Mouse (Mus musculus): ENCODE results near the gene Edrf1.
"Not testable (repeated sequence)": the region's sequence is repeated elsewhere in the genome, so short reads cannot be mapped to it uniquely, and the experiment has no call there.

The Edrf1 gene

DNA sequence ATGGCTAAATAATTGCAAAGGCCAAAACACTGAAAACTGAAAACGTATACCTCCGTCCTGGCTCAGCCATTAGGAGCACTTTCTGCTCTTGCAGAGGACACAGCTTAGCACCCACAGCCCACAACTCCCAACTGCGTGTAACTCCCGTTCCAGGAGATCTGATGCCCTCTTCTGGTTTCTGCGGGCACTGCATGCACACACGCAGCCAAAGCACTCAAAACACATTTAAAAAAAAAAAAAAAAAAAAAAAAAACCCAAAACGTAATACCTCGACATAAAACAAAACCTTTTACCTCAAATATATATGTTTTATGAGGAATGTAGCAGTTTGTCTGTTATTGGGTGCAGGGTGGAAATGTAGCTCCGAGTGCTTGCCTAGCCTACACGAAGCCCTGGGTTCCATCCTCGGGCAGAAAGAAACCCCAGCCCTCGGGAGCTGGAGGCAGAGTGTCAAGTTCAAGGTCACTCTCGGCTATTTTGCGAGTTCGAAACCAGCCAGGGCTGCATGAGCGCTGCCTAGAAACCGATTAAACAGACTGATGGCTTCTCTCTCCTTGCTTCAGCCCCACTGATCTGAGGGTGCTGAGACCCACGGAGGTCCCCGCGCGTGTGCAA, 498 bp upstream of the Edrf1 start:
- in situ Hi-C loops (cut with MboI, MseI), result loop anchor here (5.0 to 25.0 kb wide), 4 partner anchors 70 to 775 kb away; partner anchors contain the start of genes Abraxas2 (in 1 of the 2), Bccip (in 1 of the 2) and Eef1akmt2 (in 1 of the 2)

DNA sequence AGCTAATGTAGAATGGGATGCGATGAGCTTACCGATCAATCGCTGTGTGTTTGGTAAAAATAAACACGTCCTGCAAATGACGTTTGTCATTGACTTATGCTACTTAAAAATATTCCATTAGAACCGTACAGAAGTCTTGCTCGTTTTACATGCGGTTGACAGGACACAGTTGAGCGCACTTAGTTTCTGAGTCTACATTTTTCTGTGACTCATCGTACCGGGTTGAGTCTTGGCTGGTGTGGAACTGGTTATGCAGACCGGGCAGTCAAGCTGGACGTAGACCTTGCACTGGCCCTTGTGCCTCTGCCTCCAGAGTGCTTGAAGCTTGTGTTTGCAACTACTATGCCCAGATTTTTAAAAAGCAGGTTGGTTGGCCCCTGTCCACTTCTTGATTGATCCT, 963 bp downstream of the Edrf1 start:
- in situ Hi-C loops (cut with MboI, MseI), result loop anchor here (5.0 to 25.0 kb wide), 4 partner anchors 69 to 776 kb away; partner anchors contain the start of genes Abraxas2 (in 1 of the 2), Bccip (in 1 of the 2) and Eef1akmt2 (in 1 of the 2)

DNA sequence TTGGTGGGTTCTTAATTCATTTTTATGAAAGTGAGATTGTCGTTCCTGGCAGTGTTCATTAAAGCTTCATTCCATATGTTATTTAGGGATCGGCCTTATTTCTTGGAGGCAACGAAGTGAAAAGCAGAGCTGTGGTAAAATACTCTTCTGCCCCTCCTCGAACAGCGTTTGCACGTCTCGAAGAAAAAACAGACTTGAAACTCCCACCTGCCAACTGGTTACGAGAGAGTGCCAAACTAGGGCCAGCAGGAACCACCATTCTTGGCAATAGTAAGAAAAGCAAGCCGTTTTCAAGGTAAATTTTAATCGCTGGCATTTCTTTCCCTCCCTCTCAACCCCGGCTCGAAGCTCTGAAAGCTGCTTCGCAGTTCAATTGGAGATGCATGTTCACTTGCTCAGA, 1.5 kb downstream of the Edrf1 start:
- in situ Hi-C loops (cut with MboI, MseI), result loop anchor here (5.0 to 25.0 kb wide), 4 partner anchors 68 to 777 kb away; partner anchors contain the start of genes Abraxas2 (in 1 of the 2), Bccip (in 1 of the 2) and Eef1akmt2 (in 1 of the 2)

DNA sequence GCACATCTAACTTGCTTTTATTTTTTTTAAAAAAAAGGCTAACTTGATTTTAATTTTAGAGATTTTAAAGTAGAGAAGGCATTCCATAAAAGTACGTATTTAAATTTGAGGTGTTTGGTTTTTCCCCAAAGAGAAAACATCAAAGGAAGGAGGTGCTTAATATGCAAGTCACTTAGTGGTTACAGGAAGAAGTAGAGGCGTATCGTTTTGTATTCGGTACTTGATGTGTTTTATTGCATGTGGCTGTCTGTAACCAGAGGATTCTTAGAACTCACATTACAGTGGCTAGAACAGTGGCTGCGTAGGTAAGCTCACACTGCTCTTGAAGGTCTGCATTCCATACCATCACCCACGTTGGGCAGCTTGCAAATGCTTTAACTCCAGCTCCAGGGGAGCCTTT, 8.4 kb downstream of the Edrf1 start:
- in situ Hi-C loops (cut with MboI, MseI), result loop anchor here in 1 of 2 experiments (25.0 kb wide), 1 partner anchor 783 kb away; the partner anchor contains the start of genes Abraxas2 and Eef1akmt2

DNA sequence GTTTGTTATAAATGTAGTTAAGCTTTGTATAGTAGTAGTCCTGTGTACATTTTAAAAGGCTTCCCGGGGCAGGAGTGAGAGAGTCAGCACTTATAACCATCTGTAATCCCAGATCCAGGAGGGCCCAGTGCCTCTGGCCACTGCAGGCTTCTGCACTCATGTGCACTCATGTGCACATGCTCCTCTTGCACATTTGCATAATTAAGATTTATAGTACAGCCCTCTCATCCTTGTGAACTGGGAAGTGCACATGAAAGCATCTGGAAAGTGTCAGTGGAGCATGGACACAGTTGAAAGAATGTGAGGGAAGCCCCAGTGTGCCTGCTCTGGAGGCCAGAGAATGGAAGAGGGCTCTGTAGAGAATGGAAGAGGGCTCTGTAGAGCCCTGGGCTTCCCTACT, 25.1 kb downstream of the Edrf1 start:
- in situ Hi-C loops (cut with MboI, MseI), result no loop called here

DNA sequence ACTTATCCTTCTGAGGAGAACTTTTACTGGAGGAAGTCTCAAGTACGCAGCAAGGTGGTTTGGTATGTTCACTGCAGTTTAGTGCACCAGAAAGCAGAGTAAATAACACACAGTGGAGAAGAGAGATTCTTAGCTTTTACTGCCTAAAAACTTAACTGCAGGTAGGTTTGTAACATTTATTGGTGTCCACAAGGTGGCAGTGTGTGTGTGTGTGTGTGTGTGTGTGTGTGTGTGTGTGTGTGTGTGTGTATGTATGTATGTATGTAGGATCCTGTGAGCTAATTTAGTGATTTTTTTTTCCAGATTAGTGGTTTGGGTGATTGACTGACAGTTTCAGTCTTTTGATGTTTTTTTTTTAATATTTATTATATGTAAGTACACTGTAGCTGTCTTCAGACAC, 31.7 kb downstream of the Edrf1 start:
- in situ Hi-C loops (cut with MboI, MseI), result no loop called here

DNA sequence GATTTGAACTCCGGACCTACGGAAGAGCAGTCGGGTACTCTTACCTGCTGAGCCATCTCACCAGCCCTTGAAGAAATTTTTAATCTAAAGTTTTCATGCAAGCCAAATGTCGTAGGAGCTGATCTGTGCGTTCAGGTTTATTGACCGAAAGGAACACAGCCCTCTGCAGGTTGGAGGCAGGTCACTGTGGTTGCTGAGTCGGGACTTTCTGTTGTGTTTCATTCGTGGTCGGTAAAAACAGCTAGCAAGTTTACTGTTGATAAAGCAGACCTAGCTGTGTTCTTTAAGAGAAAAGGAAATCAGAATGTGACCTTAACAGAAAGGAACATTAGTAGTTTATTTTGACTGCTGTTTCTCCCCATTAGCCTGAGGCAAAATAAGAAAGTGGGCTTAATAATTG, 32.6 kb downstream of the Edrf1 start:
- in situ Hi-C loops (cut with MboI, MseI), result no loop called here

DNA sequence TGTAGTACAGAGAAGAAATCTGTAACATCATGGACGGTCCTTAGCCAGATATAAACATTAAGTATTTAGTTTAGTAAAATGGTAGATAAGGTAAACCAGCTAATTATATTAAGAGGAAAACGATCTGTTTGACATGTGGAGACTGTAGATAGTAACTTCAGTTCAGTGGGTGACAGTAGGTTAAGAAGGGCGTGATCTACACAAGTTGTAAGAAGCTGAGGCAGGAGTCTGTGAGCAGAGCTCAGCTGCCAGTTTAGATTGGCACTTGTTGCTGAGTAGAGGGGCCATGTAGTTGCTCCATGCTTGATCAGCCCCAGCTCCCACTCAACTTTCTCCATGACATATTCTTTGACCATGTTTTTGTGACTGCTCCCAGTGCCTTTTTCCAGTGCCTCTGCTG, 33.5 kb downstream of the Edrf1 start:
- in situ Hi-C loops (cut with MboI, MseI), result no loop called here

DNA sequence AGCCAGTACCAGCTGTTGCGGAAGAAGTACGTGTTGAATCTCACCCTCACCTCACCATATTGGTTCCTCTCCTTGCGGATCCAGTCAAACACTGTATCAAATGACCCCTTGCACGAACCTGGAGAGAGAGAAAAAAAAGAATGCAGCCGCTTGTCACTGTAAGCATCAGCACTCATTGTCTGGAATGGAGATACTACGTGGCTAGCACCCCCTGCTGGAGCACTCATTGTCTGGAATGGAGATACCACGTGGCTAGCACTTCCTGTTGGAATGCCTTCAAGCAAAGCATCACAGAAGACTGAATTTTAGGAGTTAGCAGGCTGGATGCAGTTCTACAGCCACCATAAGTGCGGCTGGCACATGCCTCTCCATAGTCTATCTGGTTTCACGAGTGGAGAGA, 38.7 kb downstream of the Edrf1 start:
- in situ Hi-C loops (cut with MboI, MseI), result no loop called here

DNA sequence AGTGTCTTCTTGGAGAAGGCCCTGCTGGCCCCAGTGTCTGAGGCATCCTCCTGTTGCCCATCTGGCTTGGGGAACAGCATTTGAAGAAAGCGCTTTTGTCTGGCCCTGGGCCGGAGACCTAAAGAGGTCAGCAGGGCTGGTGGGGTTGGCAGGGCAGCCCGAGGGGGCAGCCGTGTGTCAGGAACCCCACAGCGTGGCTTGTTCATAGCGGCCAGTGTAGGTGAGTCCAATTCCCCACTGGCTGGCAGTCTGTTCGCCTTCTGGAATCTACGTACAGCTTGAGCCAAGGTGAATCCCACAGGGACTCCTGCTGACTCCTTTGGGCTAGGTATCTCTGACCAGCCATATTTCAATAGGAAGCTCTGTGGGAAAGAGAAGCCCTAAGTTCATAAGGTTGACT, 41.4 kb downstream of the Edrf1 start:
- in situ Hi-C loops (cut with MboI, MseI), result no loop called here

DNA sequence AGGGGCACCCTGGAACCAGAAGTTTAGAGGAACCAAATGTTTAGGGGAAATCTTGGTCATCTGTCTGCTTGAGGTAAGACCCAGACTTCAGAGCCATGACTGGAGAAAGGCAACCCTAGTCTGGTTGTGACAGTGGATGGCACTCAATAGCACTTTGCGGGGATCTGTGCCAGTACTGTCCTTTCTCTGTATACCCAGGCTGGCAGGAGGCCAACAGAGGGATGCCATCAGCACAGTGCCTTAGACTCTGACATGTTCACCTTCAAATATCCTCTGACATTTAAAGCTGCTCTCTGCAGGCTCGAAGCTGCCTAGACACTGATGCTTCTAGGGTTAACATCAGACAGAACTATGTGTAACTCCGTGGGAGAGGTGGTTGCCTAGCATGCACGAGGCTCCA, 42.1 kb downstream of the Edrf1 start:
- in situ Hi-C loops (cut with MboI, MseI), result no loop called here

DNA sequence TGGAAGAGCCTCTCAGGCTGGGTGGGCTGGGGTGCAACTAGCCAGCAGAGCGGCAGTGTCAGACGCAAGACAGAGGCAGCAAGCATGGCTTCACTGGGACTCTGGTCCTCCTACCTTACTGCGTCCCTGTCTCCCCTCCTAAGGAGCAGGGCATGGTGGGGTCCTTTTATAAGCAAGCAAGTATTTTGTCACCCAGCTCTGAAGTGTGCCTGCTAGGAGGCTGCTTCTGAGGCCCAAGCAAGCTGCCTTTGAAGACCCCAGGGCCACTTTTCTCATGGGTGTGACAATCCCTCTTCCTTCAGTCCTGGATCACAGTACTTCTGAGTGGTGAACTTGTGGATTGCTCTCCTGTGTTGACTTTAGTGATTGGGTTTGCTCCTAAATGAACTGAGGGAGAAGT, 42.6 kb downstream of the Edrf1 start, which contains the start of gene Mmp21:
Gene Mmp21, minus strand, starts transcription at position 101 of the 400 bp plus-strand sequence.
- in situ Hi-C loops (cut with MboI, MseI), result no loop called here

DNA sequence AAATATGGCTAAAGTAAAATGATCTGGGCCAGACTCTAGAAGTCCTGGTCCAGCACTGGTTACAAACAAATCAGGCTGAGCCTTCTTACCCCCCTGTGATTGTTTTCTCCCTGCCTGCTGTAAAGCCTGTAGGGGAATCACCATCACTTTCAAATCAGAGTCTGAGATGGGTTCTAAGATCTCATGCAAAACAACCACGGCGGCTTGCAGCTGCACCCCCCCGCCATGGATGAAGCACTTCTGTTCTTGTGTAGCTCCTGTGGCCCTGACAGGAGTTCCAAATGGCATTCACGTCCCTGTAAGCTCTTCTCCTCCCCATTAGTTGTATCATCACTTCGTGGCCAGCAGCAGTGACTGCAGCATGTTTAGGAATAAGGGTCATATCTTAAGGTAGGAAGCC, 46.3 kb downstream of the Edrf1 start:
- in situ Hi-C loops (cut with MboI, MseI), result no loop called here

DNA sequence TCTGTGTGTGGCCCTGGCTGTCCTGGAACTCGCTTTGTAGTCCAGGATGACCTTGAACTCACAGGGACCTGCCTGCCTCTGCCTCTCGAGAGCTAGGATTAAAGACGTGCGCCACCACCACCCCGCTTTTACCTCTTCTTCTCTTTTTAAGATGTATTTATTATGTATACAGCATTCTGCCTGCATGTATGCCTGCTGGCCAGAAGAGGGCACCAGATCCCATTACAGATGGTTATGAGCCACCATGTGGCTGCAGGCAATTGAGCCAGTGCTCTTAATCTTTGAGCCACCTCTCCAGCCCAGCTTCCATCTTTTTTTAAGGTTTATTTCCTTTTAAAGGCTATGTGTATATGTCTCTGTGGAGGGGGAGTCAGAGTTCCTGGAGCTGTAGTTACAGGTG, 46.8 kb downstream of the Edrf1 start:
- in situ Hi-C loops (cut with MboI, MseI), result no loop called here

DNA sequence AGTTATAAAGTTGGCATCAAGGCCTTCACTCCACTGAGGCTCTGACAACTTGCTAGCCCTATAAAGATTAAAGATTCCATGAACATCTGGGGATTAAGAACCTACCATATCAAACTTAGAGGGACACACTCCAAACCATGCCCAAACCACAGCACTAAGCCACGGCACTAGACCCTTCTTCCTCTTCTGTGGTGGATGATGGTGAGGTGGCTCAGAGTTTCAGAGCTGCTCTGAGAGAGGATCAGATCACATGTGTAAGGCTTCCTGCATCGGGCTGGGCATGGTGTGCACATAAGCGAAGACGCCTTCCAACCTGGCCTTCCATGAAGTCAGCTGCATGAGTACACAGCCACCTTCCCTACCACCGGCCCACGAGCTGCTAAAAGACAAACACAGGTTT, 47.4 kb downstream of the Edrf1 start:
- in situ Hi-C loops (cut with MboI, MseI), result no loop called here

DNA sequence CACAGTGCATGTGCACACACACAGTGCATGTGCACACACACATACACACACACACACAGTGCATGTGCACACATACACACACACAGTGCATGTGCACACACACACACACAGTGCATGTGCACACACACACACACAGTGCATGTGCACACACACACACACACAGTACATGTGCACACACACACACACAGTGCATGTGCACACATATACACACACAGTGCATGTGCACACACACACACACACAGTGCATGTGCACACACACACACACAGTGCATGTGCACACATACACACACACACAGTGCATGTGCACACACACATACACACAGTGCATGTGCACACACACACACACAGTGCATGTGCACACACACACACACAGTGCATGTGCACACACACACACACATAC, 48.3 kb downstream of the Edrf1 start:
- in situ Hi-C loops (cut with MboI, MseI), result not testable (repeated sequence)

DNA sequence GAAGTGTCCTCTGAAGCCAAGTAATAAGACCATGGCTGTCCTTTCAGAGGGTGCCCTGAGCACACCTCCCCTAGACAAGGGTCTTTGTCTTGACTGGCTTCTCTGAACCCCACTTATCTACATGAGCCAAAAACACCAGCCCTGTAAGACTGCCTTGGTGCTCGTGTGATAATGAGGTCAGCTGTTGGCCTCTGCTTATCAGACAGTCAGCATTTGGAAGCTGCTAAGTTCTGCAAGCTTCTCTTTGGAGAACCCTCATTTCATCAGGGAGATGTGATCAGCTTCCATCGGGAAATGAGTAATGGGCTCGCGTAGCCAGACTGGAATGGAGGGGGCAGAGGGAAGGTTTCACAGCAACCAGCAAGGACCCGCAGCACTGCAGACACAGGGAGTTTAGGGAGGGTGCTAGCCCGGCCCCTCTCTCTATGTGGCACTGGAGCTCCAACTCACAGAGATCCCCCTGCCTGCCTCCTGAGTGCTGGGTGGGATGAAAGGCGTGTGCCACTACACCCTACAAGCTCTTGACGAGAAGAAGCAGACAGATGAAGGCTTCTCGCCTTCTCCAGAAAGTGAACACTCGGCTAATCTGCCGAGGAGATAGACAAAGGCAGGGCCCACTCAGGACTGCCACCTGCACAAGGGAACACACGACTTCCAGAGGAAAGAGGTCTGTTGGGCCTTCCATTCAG, 60.8 kb downstream of the Edrf1 start:
- in situ Hi-C loops (cut with MboI, MseI), result no loop called here

DNA sequence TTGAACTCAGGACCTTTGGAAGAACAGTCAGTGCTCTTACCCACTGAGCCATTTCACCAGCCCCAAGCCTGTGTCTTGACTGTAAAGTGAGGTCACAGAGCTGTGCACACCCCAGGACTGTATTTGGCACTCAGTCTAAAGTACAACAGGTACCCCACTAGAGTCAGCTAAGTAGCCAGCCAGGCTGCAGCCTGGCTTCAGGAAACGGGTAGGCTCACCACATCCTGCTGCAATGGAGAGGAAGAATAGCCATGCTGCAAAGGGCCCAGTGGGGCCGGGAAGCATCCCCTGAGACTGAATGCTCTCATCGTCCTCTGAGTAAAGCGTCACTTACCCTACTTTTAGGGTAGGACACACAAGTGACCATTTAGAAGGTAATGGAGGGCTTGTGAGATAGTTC, 62.5 kb downstream of the Edrf1 start:
- in situ Hi-C loops (cut with MboI, MseI), result no loop called here

DNA sequence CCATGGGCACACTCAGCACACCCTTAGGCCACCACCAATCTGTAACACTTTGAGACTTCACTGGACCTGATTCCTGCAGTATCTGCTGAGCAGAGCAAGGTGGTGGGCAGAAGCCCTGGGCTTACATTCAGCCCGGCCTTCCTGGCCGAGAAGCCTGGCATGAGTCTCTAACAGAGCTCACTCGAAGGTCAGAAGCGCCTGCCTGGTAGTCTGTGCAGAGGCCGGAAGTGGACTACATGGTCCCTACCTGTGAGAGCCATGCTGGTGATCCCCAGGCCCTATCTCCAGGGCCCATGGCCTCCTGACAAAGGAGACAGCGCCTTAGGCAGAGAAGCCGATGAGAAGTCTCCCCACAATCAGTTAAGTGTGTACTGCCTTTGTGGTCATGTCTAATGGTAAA, 64.0 kb downstream of the Edrf1 start:
- in situ Hi-C loops (cut with MboI, MseI), result no loop called here

DNA sequence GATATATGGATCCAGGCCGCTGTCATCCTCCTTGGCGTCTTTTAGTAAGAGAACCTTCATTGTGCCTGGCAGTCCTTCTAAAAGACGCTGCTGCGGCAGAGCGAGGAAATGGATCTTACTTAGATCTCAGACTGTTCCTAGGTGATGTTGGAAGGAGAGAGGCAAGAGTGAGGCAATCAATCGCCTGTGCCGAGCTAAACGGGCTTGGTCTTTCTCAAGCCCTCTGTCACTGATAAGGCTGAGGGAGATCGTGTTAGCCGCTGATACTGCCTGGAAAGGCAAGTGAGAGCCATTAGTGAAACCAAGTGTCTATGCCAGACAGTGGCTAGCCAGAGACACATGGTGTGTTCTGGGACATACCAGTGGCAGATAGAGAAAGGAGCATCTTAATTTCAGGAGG, 65.0 kb downstream of the Edrf1 start:
- in situ Hi-C loops (cut with MboI, MseI), result no loop called here

DNA sequence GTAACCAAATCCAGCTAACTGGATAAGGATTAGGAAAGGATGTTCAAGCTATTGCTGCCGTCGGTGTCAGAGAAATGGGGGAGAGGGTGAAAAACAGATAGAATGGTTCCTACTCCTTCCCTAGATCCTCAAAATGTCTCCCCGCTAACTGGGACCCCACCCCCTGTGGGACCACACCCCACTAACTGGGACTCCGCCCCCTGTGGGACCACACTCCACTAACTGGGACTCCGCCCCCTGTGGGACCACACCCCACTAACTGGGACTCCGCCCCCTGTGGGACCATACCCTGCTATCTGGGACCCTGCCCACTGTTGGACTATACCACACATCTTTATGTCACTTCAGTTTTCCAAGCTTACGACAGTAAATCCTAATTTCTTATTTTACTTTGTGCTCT, 66.6 kb downstream of the Edrf1 start:
- in situ Hi-C loops (cut with MboI, MseI), result no loop called here

DNA sequence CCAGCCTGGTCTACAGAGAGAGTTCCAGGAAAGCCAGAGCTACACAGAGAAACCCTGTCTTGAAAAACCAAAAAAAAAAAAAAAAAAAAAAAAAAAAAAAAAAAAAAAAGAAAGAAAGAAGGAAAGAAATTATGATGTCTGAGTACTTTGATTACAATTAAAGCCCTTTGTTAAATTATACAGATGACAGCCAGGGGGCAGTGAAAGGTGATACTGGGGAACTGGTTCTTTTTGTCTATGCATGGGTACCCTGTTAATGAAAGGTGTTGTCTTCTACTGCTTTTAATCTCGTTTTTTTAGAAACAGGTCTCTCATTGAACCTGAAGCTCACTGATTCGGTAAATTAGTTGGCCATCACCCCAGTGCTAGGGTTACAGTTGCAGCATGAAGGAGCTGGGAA, 70.0 kb downstream of the Edrf1 start:
- in situ Hi-C loops (cut with MboI, MseI), result loop anchor here (5.0 kb wide), 2 partner anchors 70 kb away; partner anchors contain the start of genes Edrf1 (in 1 of the 2) and Fank1 (in 1 of the 2)

DNA sequence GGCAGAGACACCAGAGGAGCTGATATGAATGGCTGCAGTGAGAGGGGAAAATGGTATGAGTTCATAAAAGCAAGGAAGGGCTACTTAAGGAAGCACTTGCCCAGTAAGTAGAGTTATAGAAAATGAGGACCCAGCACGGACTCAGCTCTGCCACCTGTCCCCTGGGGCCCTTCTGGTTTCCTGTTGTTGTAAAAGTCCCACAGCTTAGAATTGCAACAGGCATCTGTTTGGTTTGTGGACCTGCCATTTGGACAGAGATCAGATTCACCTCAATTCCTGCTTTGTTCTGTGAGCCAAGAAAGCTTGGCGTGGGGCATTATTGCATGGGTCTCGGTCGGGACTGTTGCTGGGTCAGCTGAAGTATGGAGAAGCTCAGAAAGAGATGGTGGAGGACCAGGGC, 78.0 kb downstream of the Edrf1 start:
- in situ Hi-C loops (cut with MboI, MseI), result no loop called here

All from T-helper 17 cell (primary cell).